Mouse (Mus musculus): Measurements from ENCODE around the gene B230217C12Rik.
"Not testable (repeated sequence)": the region's sequence is repeated elsewhere in the genome, so short reads cannot be mapped to it uniquely, and the experiment has no call there.

B230217C12Rik gene

GRCm38 (mm10) chr11:97826414-97826813 is 14.2 kb upstream of the B230217C12Rik start:
- no peak for DNase-seq

GRCm38 (mm10) chr11:97827654-97828053 is 12.9 kb upstream of the B230217C12Rik start:
- no peak for DNase-seq

- no peak for DNase-seq
Observed at GRCm38 (mm10) chr11:97829365-97829764, 11.2 kb upstream of the B230217C12Rik start.

- DNase-seq = no peak
Observed at GRCm38 (mm10) chr11:97829913-97830476, 10.6 kb upstream of the B230217C12Rik start.

GRCm38 (mm10) chr11:97830501-97830900 is 10.1 kb upstream of the B230217C12Rik start:
- no peak for DNase-seq

- DNase-seq = no peak
Observed at GRCm38 (mm10) chr11:97832001-97832400, 8.6 kb upstream of the B230217C12Rik start.

GRCm38 (mm10) chr11:97833352-97833751 is 7.2 kb upstream of the B230217C12Rik start:
- no peak for DNase-seq

GRCm38 (mm10) chr11:97836541-97836940 is 4.0 kb upstream of the B230217C12Rik start:
- no peak for DNase-seq

GRCm38 (mm10) chr11:97837051-97837450 is 3.5 kb upstream of the B230217C12Rik start:
- not testable (repeated sequence) for DNase-seq

GRCm38 (mm10) chr11:97837641-97838149 is 2.9 kb upstream of the B230217C12Rik start:
- DNase-seq = no peak

- DNase-seq = no peak
Observed at GRCm38 (mm10) chr11:97838779-97839440, 1.7 kb upstream of the B230217C12Rik start.

GRCm38 (mm10) chr11:97839441-97840134 is 992 bp upstream of the B230217C12Rik start:
- DNase-seq = no peak

- DNase-seq = no peak
Observed at GRCm38 (mm10) chr11:97840135-97840490, 467 bp upstream of the B230217C12Rik start.

GRCm38 (mm10) chr11:97840991-97841661 is 546 bp downstream of the B230217C12Rik start:
- DNase-seq = peak; percentile 80

GRCm38 (mm10) chr11:97842001-97842400 is 1.4 kb downstream of the B230217C12Rik start:
- no peak for DNase-seq

GRCm38 (mm10) chr11:97850367-97850766 is 9.8 kb downstream of the B230217C12Rik start:
- DNase-seq = peak; percentile 67

GRCm38 (mm10) chr11:97851601-97852000 is 11.0 kb downstream of the B230217C12Rik start:
- no peak for DNase-seq

GRCm38 (mm10) chr11:97855473-97855872 is 14.9 kb downstream of the B230217C12Rik start:
- no peak for DNase-seq

- no peak for DNase-seq
Observed at GRCm38 (mm10) chr11:97862148-97862547, 21.6 kb downstream of the B230217C12Rik start.

GRCm38 (mm10) chr11:97865421-97865820 is 24.8 kb downstream of the B230217C12Rik start:
- no peak for DNase-seq

GRCm38 (mm10) chr11:97866091-97866888 is 25.7 kb downstream of the B230217C12Rik start:
- DNase-seq = peak; percentile 32

- DNase-seq = no peak
Observed at GRCm38 (mm10) chr11:97867591-97867990, 27.0 kb downstream of the B230217C12Rik start.

Data from kidney, adult 11 months (tissue).